Mouse (Mus musculus) ovary, adult 2 months (tissue): ENCODE data around the gene Btg2. TPM values are rescaled to one million over a fixed set of nuclear protein-coding genes. Genes with fewer than 3 reads are reported as not detected.

Experiments
- polyA plus RNA-seq: library from polyadenylated mRNA; depleted of rRNA; stranded (reverse); fragments of >200 nt; gene quantifications from 2 replicates; pipeline ENCODE4 v1.2.3, GENCODE M21; 2012; rRNA removed

Btg2 gene
- polyA plus RNA-seq, result 34.0 and 46.2 TPM in 2 replicates

DNA sequence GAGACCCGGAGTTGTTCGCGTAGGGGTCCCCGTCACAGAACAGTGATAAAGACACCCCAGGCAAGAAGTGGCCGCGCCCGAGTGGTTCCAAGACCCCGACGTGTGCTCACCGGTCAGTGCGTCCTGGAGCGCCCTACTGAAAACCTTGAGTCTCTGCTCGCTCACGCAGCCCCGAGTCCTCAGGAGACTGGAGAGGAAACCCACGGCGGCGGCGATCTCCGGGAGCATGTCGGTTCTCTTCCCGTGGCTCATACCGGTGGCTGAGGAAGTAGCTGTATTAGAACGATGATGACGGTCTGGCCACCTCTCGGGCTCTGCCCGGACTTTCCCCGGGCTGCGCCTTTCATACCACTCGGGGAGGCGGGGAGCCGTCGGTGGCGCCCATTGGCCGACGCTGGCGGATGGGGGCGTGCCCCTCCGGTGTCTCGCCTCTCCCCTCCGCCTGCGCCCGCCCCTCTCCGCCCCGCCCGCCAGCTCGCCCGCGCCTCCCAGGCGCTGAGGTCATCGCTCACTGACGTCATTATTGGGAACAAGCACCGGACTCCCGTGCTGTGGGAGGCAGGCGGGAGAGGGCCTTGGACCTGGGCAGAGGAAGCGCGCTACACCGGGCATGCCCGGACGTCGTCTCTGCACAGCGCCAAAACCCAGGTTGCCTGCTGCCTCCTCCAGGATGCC, at the start of gene Btg2:
Gene Btg2, minus strand, starts transcription at position 319 of the 675 bp plus-strand sequence.

DNA sequence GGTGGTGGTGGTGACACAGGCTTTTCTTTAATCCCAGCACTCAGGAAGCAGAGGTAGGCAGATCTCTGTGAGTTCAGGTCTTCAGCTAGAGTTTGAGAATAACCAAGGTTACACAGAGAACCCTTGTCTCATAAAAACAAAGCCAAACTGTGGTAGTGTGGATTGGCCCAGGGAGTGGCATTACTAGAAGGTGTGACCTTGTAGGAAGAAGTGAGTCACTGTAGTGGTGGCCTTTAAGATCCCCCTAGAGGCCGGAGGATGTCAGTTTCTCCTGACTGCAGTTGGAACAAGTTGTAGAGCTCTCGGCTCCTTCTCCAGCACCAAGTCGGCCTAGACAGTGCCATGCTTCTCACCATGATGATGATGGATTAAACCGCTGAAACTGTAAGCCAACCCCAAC, 32.1 kb upstream of the Btg2 start, which contains the start of gene Chit1:
Gene Chit1, plus strand, starts transcription at position 264 of the 400 bp plus-strand sequence.

GRCm38 (mm10) chr1:134037172-134037571, 41.7 kb downstream of the Btg2 start, which contains the start of gene Fmod:
Gene Fmod (plus strand): TSS chr1:134037254.

Other genes with a start within 250 kb of the Btg2 start
- 5.8 and 8.6 TPM in 2 replicates for gene Optc, start 171.1 kb downstream of the Btg2 start, polyA plus RNA-seq
- 19.2 and 31.4 TPM in 2 replicates for gene Prelp, start 157.7 kb downstream of the Btg2 start, polyA plus RNA-seq
- 7.0 and 11.3 TPM in 2 replicates for gene Fmod, start 41.9 kb downstream of the Btg2 start, polyA plus RNA-seq
- 0.23 and 0.25 TPM in 2 replicates for gene Chit1, start 32.1 kb upstream of the Btg2 start, polyA plus RNA-seq
- gene Chil1, start 103.1 kb upstream of the Btg2 start, polyA plus RNA-seq, result 1.1 and 2.4 TPM in 2 replicates
- gene Mybph, start 114.3 kb upstream of the Btg2 start, polyA plus RNA-seq, result not detected in 2 replicates
- gene Adora1, start 156.3 kb upstream of the Btg2 start, polyA plus RNA-seq, result 21.1 and 22.9 TPM in 2 replicates
- not detected in 2 replicates for gene Myog, start 210.9 kb upstream of the Btg2 start, polyA plus RNA-seq